Mouse (Mus musculus): ENCODE measurements around the gene Kif9. TPM values are rescaled to one million over a fixed set of nuclear protein-coding genes. Genes with fewer than 3 reads are reported as not detected.

Kif9 gene
- polyA plus RNA-seq, 1 experiment from 2014 or later: 0.53 TPM

GRCm38 (mm10) chr9:110488841-110489240 lies 12.1 kb downstream of the Kif9 start:
- no peak overlapping the region for H3K4me2 ChIP-seq (ENCODE audit: low read depth, low read length)
- 51% methylated on average over 4 of the region's 4 CpGs for WGBS
- H3K9me3 ChIP-seq (ENCODE audit: control insufficient read depth, low read length): peaks cover 5% of the 10 kb centered on the region
- H3K27ac ChIP-seq (ENCODE audit: low read length): no peak overlapping the region
- no peak overlapping the region for H3K4me3 ChIP-seq (ENCODE audit: low read length)
- no peak overlapping the region for H3K9ac ChIP-seq (ENCODE audit: low read depth, low read length)
- ATAC-seq: no peak
- no peaks in the 10 kb centered on the region for H3K27me3 ChIP-seq (replicated peaks; ENCODE audit: control insufficient read depth, insufficient read depth, low read length)
- no peaks in the 10 kb centered on the region for H3K4me1 ChIP-seq (ENCODE audit: control insufficient read depth, insufficient read depth, low read length)
- H3K36me3 ChIP-seq (ENCODE audit: control insufficient read depth, insufficient read depth, low read length): no peaks in the 10 kb centered on the region; the same call in 1 of the 2 replicates

DNA sequence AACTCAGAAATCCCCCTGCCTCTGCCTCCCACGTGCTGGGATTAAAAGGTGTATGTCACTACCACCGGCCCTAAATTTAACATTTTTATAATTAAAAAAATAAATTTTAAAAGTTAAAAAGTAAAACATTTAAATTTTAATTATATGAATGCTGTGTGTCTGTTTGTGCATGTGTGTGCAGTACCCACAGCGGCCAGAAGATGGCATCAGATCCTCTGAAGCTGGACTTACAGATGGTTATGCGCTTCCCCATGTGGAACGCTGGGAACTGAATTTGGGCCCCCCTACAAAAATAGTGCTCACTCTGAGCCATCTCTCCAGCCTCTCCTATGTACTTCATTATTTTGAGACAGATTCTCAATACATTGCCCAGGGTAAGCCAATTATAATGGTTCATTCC lies 14.2 kb downstream of the Kif9 start:
- Histone ChIP-seq H3K27me3 (replicated peaks; ENCODE audit: control insufficient read depth, insufficient read depth, low read length) (no peaks in the 10 kb centered on the region), H3K27ac (ENCODE audit: low read length) (no peak overlapping the region), H3K4me1 (ENCODE audit: control insufficient read depth, insufficient read depth, low read length) (no peaks in the 10 kb centered on the region), H3K4me2 (ENCODE audit: low read depth, low read length) (no peak overlapping the region), H3K4me3 (ENCODE audit: low read length) (no peak overlapping the region), H3K9ac (ENCODE audit: low read depth, low read length) (no peak overlapping the region), H3K36me3 (ENCODE audit: control insufficient read depth, insufficient read depth, low read length) (no peaks in the 10 kb centered on the region; the same call in 1 of the 2 replicates), H3K9me3 (ENCODE audit: control insufficient read depth, low read length) (peaks cover 5% of the 10 kb centered on the region)
- ATAC-seq: no peak
- WGBS: 62% methylated on average over 5 of the region's 5 CpGs

DNA sequence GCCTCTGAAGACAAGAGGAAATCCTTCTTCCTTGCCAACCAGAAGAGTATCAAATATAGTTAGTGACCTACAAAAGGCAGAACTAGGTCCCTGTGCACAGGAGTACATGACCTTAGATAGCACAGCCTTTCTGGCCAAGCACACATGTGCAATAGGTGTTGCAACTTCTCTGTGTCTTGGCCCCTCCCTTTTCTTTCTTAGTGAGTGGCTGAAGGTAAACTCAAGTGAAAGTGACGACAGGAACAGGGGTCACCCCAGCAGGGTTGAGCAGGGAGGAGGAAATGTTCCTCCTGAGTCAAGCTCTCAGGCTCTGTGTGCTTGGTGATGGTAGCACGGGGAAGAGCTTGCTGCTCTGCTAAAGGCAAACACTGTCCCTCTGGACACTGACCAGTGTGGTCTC lies 49.0 kb downstream of the Kif9 start:
- Histone ChIP-seq H3K9ac (ENCODE audit: low read depth, low read length) (no peak overlapping the region), H3K27me3 (replicated peaks; ENCODE audit: control insufficient read depth, insufficient read depth, low read length) (no peaks in the 10 kb centered on the region), H3K4me2 (ENCODE audit: low read depth, low read length) (no peak overlapping the region), H3K9me3 (ENCODE audit: control insufficient read depth, low read length) (no peaks in the 10 kb centered on the region), H3K4me1 (ENCODE audit: control insufficient read depth, insufficient read depth, low read length) (no peaks in the 10 kb centered on the region), H3K27ac (ENCODE audit: low read length) (no peak overlapping the region), H3K4me3 (ENCODE audit: low read length) (no peak overlapping the region), H3K36me3 (ENCODE audit: control insufficient read depth, insufficient read depth, low read length) (no peaks in the 10 kb centered on the region)
- WGBS: 43% methylated on average over 2 of the region's 2 CpGs
- peak; percentile 86 for ATAC-seq

DNA sequence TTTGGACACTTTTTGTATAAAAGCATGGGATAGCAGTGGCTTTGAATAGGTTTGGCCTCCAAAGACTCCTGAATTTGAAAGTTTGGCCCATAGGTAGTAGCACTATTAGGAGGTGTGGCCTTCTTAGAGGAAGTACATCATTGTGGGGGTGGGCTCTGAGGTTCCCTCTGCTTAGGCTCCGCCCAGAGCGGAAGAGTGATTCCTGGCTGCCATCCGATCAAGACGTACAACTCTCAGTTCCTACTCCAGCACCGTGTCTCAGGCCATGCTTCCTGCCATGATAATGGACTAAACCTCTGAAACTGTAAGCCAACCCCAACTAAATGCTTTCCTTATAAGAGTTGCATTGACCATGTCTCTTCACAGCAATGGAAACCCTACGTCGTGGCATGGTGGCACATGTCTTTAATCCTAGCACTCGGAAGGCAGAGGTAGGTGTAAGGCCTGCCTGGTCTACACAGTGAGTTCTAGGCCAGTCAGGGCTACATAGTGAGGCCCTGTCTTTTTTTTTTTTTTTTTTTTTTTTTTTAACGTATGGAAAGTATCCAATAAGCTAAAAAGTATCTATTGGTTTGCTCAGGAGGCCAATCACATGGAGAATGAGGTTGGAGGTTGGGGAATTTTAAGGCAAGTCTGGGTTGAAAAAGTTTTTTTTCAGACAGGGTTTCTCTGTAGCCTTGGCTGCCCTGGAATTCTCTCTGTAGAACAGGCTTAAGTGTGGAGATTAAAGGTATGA lies 52.4 kb downstream of the Kif9 start:
- 58% methylated on average over 9 of the region's 9 CpGs for WGBS
- Histone ChIP-seq H3K4me2 (ENCODE audit: low read depth, low read length) (no peak overlapping the region), H3K9me3 (ENCODE audit: control insufficient read depth, low read length) (no peaks in the 10 kb centered on the region), H3K36me3 (ENCODE audit: control insufficient read depth, insufficient read depth, low read length) (no peaks in the 10 kb centered on the region), H3K4me1 (ENCODE audit: control insufficient read depth, insufficient read depth, low read length) (peaks cover 4% of the 10 kb centered on the region), H3K27ac (ENCODE audit: low read length) (no peak overlapping the region), H3K9ac (ENCODE audit: low read depth, low read length) (no peak overlapping the region), H3K4me3 (ENCODE audit: low read length) (no peak overlapping the region), H3K27me3 (replicated peaks; ENCODE audit: control insufficient read depth, insufficient read depth, low read length) (no peaks in the 10 kb centered on the region)
- ATAC-seq: no peak

- Histone ChIP-seq H3K27ac (ENCODE audit: low read length) (no peak overlapping the region), H3K9ac (ENCODE audit: low read depth, low read length) (no peak overlapping the region), H3K27me3 (replicated peaks; ENCODE audit: control insufficient read depth, insufficient read depth, low read length) (no peaks in the 10 kb centered on the region), H3K4me3 (ENCODE audit: low read length) (no peak overlapping the region), H3K36me3 (ENCODE audit: control insufficient read depth, insufficient read depth, low read length) (no peaks in the 10 kb centered on the region), H3K4me1 (ENCODE audit: control insufficient read depth, insufficient read depth, low read length) (peaks cover 16% of the 10 kb centered on the region), H3K9me3 (ENCODE audit: control insufficient read depth, low read length) (no peaks in the 10 kb centered on the region), H3K4me2 (ENCODE audit: low read depth, low read length) (no peak overlapping the region)
- WGBS: 63% methylated on average over 3 of the region's 3 CpGs
- no peak for ATAC-seq
Observed at GRCm38 (mm10) chr9:110530650-110531049, 53.9 kb downstream of the Kif9 start.

- H3K4me3 ChIP-seq (ENCODE audit: low read length): peak overlapping the region; percentile 100
- peaks cover 16% of the 10 kb centered on the region for H3K4me1 ChIP-seq (ENCODE audit: control insufficient read depth, insufficient read depth, low read length)
- peak overlapping the region; percentile 98; the same call in 1 of the 2 replicates for H3K27ac ChIP-seq (ENCODE audit: low read length)
- 0 out of 2 replicates have a peak overlapping the region, but pooled peaks have one; percentile 36 for H3K9ac ChIP-seq (ENCODE audit: low read depth, low read length)
- H3K9me3 ChIP-seq (ENCODE audit: control insufficient read depth, low read length): no peaks in the 10 kb centered on the region
- H3K27me3 ChIP-seq (replicated peaks; ENCODE audit: control insufficient read depth, insufficient read depth, low read length): no peaks in the 10 kb centered on the region
- peak overlapping the region; percentile 67 for H3K4me2 ChIP-seq (ENCODE audit: low read depth, low read length)
- no peak for ATAC-seq
- 20% methylated on average over 6 of the region's 6 CpGs for WGBS
- no peaks in the 10 kb centered on the region for H3K36me3 ChIP-seq (ENCODE audit: control insufficient read depth, insufficient read depth, low read length)
Observed at GRCm38 (mm10) chr9:110531151-110531791, 54.5 kb downstream of the Kif9 start.

DNA sequence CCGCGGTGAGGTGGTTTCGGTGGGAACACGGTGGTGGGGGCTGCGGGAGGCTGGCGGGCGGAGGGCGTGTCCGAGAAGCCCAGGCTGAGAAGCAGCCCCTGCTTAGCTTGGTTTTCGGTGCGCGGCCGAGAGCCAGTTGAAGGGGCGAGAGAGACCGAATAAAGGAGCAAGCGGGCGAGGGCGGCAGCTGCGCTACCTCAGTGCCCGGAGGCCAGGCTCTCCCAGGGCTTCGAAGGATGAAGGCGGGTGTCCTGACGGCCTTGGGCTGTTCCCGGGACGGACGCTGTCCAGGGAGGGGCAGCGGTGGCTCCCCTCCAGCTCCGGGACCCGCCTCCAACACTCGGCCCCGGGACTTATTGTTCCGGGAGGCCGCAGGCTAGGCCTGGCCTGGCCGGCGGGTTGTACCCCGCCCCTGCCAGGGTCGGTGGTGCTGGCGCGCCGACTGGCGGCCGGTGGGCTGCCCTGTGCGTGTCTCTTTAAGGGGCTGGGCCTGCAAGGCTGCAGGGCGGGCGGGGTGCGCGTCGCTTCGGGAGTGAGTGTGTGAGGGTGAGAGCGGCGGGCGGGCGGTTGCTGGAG lies 55.2 kb downstream of the Kif9 start:
- H3K27ac ChIP-seq (ENCODE audit: low read length): peak overlapping the region; percentile 98
- under 1% methylated on average over 48 of the region's 53 CpGs for WGBS
- peak; percentile 99 for ATAC-seq
- no peaks in the 10 kb centered on the region for H3K9me3 ChIP-seq (ENCODE audit: control insufficient read depth, low read length)
- H3K4me2 ChIP-seq (ENCODE audit: low read depth, low read length): peak overlapping the region; percentile 67
- no peaks in the 10 kb centered on the region for H3K27me3 ChIP-seq (replicated peaks; ENCODE audit: control insufficient read depth, insufficient read depth, low read length)
- peak overlapping the region; percentile 100 for H3K9ac ChIP-seq (ENCODE audit: low read depth, low read length)
- H3K4me3 ChIP-seq (ENCODE audit: low read length): peak overlapping the region; percentile 100
- H3K36me3 ChIP-seq (ENCODE audit: control insufficient read depth, insufficient read depth, low read length): no peaks in the 10 kb centered on the region
- H3K4me1 ChIP-seq (ENCODE audit: control insufficient read depth, insufficient read depth, low read length): peaks cover 16% of the 10 kb centered on the region

DNA sequence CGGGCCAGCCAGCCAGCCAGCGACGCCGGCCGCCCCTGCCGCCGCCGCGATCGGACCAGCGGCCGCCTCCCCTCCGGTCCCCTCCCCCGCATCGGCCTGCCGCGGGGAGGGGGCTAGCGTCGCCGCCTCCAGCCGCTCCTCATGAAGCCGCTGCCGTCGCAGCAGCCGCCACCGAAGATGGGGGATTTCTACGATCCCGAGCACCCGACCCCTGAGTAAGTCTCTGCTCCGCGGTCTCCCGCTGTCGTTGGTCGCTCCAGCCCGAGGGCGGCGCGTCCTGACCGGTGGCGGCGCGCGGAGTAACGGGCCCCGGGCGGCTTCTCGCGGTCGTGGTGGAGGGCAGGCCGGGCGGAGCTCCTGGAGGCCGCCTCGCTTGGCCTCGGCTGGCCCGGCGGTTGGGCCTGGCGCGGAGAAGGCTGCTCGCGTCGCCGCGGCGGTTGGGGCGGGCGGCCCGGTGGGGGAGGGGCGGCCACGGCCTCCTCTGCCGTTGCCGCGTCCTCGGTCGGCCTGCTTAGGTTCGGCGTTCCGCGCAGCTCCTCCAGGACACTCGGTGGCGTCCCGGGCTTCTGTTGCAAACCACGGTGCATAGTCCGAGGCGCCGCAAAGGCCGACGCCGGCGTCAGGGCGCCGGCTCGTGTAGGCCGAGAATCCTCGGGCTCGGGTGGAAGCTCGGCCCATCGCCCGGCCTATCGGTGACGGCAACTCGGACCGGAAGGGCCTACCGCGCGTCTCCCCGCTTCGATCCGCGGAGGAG lies 56.0 kb downstream of the Kif9 start, which contains the start of gene Setd2:
Gene Setd2, plus strand, starts transcription at position 60 of the 754 bp plus-strand sequence.
- Histone ChIP-seq H3K9me3 (ENCODE audit: control insufficient read depth, low read length) (no peaks in the 10 kb centered on the region), H3K4me3 (ENCODE audit: low read length) (peak within 1 kb of the TSS; percentile 100), H3K36me3 (ENCODE audit: control insufficient read depth, insufficient read depth, low read length) (no peaks in the 10 kb centered on the region), H3K4me1 (ENCODE audit: control insufficient read depth, insufficient read depth, low read length) (peaks cover 16% of the 10 kb centered on the region), H3K27ac (ENCODE audit: low read length) (peak within 1 kb of the TSS; percentile 98), H3K4me2 (ENCODE audit: low read depth, low read length) (peak within 1 kb of the TSS; percentile 87), H3K9ac (ENCODE audit: low read depth, low read length) (peak within 1 kb of the TSS; percentile 100), H3K27me3 (replicated peaks; ENCODE audit: control insufficient read depth, insufficient read depth, low read length) (no peaks in the 10 kb centered on the region)
- ATAC-seq: peak; percentile 67
- under 1% methylated on average over 89 of the region's 109 CpGs for WGBS

- Histone ChIP-seq H3K4me3 (ENCODE audit: low read length) (peak overlapping the region; percentile 100), H3K9me3 (ENCODE audit: control insufficient read depth, low read length) (no peaks in the 10 kb centered on the region), H3K27ac (ENCODE audit: low read length) (no peak overlapping the region), H3K4me2 (ENCODE audit: low read depth, low read length) (peak overlapping the region; percentile 87), H3K4me1 (ENCODE audit: control insufficient read depth, insufficient read depth, low read length) (peaks cover 16% of the 10 kb centered on the region), H3K27me3 (replicated peaks; ENCODE audit: control insufficient read depth, insufficient read depth, low read length) (no peaks in the 10 kb centered on the region), H3K36me3 (ENCODE audit: control insufficient read depth, insufficient read depth, low read length) (no peaks in the 10 kb centered on the region), H3K9ac (ENCODE audit: low read depth, low read length) (peak overlapping the region; percentile 100)
- 20% methylated on average over 5 of the region's 5 CpGs for WGBS
- ATAC-seq: no peak
Observed at GRCm38 (mm10) chr9:110533645-110534044, 56.9 kb downstream of the Kif9 start.

Measured in intestine, embryonic 16.5 days (tissue).